Mouse (Mus musculus) forebrain, postnatal 0 days (tissue): ENCODE results near the gene Tenm4. TPM values are rescaled to one million over a fixed set of nuclear protein-coding genes. Genes with fewer than 3 reads are reported as not detected.

ENCODE experiments used
- ATAC-seq: fragments of 200-750 bp; cut with Nextera tagmentation; 2 replicates; pipeline ENCODE4 v1.8.0; 2017; ENCODE audit warnings: mild to moderate bottlenecking, moderate library complexity
- DNase-seq: peaks from one replicate; pipeline ENCODE4 v3.0.0-alpha.2; 2015
- H3K27ac ChIP-seq: fragments of 300-500 bp; sonication (generic); 2 replicates; pipeline ENCODE4 v1.5.1; 2014; ENCODE audit warnings: low read depth, mild to moderate bottlenecking, antibody characterized with exemption, low read length, moderate library complexity, mixed read lengths
- H3K27me3 ChIP-seq: fragments of 300-500 bp; sonication (generic); 2 replicates; pipeline ENCODE4 v1.6.1; 2014; ENCODE audit warnings: mild to moderate bottlenecking, low read length, mixed read lengths; ENCODE audit not compliant: insufficient read depth
- H3K36me3 ChIP-seq: fragments of 300-500 bp; sonication (generic); 2 replicates; pipeline ENCODE4 v1.6.1; 2014; ENCODE audit warnings: mild to moderate bottlenecking, moderate library complexity; ENCODE audit not compliant: insufficient read depth
- H3K4me1 ChIP-seq: fragments of 300-500 bp; sonication (generic); 2 replicates; pipeline ENCODE4 v1.6.1; 2014; ENCODE audit warnings: antibody characterized with exemption; ENCODE audit not compliant: insufficient read depth
- H3K4me2 ChIP-seq: fragments of 300-500 bp; sonication (generic); 2 replicates; pipeline ENCODE4 v1.6.1; 2014; ENCODE audit warnings: low read depth, mild to moderate bottlenecking, moderate library complexity
- H3K4me3 ChIP-seq: fragments of 300-500 bp; sonication (generic); 2 replicates; pipeline ENCODE4 v1.5.1; 2014; ENCODE audit warnings: low read depth, low read length, mixed read lengths
- H3K9ac ChIP-seq: fragments of 300-500 bp; sonication (generic); 2 replicates; pipeline ENCODE4 v1.6.1; 2014; ENCODE audit warnings: mild to moderate bottlenecking
- H3K9me3 ChIP-seq: fragments of 300-500 bp; sonication (generic); 2 replicates; pipeline ENCODE4 v1.6.1; 2016; ENCODE audit warnings: low read length
- CTCF ChIP-seq: sonication (generic); IDR thresholded peaks from 2 replicates; pipeline ENCODE4 v1.5.1; 2016; ENCODE audit warnings: antibody characterized with exemption, control low read depth, low read depth
- WGBS: fragments of 180-500 bp; shearing (Covaris S2); extraction: QIAGEN DNeasy Blood & Tissue Kit; methylation state at CpG from one replicate; pipeline ENCODE4 v1.1.7; 2014; 5-methylcytosine and 5-hydroxymethylcytosine counted together
- polyA plus RNA-seq: library from polyadenylated mRNA; unstranded; fragments of >200 nt; fragmentation: Nextera tagmentation; extraction: Ambion mirVana; gene quantifications from 2 replicates; pipeline ENCODE4 v1.2.1, GENCODE M21; 2015
- total RNA-seq: library from RNA; depleted of rRNA; stranded (reverse); fragments of >200 nt; gene quantifications from 2 replicates; pipeline ENCODE4 v1.2.3, GENCODE M21; 2014

Tenm4 gene
- total and polyA plus RNA-seq, 2 experiments from 2014 or later: 50.6 to 69.5 TPM

DNA sequence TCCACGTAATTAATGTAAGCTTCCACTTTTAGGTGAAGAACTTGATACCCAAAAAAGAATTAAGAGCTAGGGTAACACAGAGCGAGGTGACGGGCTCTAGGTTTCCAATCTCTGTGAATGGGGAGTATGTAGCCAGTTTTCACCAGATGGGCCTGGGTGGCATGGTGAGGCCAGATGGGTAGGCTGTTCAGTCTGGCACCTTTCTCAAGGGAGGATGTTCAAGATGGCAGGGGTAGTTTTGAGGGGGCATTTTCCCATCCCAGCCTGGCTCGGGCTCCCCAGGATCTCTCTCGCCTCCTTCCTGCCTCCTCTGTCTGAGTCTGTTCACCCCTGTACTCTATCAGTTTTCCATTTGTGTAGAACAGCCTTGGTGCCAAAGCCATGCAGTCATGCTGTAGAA is 329.1 kb downstream of the Tenm4 start:
- Histone ChIP-seq H3K4me1 (peaks cover 16% of the 10 kb centered on the region), H3K9ac (no peak overlapping the region), H3K36me3 (no peaks in the 10 kb centered on the region), H3K4me2 (no peak overlapping the region), H3K27ac (peak overlapping the region; percentile 50; the same call in 1 of the 2 replicates), H3K9me3 (no peaks in the 10 kb centered on the region), H3K27me3 (no peaks in the 10 kb centered on the region), H3K4me3 (no peak overlapping the region)
- 63% methylated on average over 5 of the region's 5 CpGs for WGBS
- DNase-seq: peak; percentile 60
- peak; percentile 58 for ATAC-seq
- TF ChIP-seq CTCF: no peak

DNA sequence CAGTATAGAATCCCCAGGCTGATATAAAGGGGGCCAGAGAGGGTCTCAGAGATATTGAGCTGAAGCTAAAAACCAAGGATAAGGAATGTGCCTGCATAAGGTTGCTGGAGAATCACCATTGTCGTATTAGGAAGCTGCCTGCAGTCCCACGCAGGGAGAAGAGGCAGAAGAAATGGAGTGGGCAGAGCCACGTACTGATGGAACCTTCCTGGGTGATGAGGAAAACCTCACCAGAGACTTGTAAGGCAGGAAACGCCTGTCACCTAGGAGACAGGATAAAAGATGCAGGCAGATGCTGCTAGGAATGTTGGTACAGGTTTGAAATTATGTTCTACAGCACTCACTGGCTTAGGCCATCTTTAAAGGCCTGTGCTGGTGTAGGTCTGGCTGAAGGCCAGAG is 329.8 kb downstream of the Tenm4 start:
- ATAC-seq (no peak), DNase-seq (no peak)
- Histone ChIP-seq H3K9me3 (no peaks in the 10 kb centered on the region), H3K4me3 (no peak overlapping the region), H3K4me2 (no peak overlapping the region), H3K4me1 (peaks cover 16% of the 10 kb centered on the region), H3K27me3 (no peaks in the 10 kb centered on the region), H3K36me3 (no peaks in the 10 kb centered on the region), H3K9ac (no peak overlapping the region), H3K27ac (peak overlapping the region; percentile 50)
- no peak for TF ChIP-seq CTCF
- WGBS: 77% methylated on average over 4 of the region's 4 CpGs

DNA sequence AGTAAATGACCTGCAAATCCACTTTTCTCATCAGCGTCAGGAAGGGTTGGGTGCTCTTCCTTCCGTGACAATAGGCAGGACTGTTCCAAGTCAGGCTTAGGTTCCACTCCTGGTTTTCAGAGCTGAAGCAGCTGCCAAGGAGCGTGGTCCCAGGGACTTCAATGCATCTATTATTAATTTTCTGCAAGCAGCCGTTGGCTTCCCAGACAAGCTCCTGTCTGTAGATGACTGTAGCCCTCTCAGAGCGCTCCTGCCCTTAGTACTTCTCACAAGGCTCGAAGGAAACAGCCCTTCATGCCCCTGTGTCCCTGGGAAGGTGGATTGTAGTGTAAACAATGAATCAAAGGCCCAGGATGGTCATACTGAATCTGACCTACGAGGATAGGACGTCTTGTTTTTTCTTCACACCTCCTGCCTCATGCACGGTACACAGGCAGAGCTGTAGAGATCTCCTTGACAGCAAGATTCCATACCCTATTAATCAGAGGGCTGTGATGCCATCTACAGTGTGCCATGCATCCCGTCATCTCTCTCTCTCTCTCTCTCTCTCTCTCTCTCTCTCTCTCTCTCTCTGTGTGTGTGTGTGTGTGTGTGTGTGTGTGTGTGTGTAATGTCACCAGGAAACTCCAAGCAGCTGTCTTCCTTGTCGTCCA is 331.4 kb downstream of the Tenm4 start:
- TF ChIP-seq CTCF: 0 out of 2 replicates have a peak, but pooled peaks have one; percentile 11
- ATAC-seq (peak; percentile 72), DNase-seq (peak; percentile 42)
- Histone ChIP-seq H3K4me3 (no peak overlapping the region), H3K4me1 (peaks cover 16% of the 10 kb centered on the region), H3K9ac (no peak overlapping the region), H3K9me3 (no peaks in the 10 kb centered on the region), H3K4me2 (no peak overlapping the region), H3K27me3 (no peaks in the 10 kb centered on the region), H3K36me3 (no peaks in the 10 kb centered on the region), H3K27ac (peak overlapping the region; percentile 23; the same call in 1 of the 2 replicates)
- 46% methylated on average over 11 of the region's 11 CpGs for whole genome bisulfite sequencing

DNA sequence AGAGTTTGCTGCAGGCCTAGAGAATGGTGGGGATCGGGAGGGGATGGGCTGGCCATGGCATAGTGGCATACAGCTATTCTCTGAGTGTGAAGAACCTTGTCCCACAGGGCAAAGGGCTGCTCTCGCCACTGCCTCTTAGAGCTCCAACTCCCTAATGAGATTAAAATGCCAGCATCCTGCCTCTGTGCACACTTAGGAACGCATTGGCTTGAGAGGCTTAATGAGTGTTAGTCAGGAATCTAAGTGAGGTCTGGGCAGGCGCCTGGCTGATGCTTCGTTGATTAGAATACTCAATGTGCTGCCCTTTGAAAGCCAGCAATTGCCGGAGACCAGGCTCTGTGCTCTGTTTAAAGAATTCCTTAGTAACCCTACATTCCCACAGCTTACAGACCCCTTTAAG is 334.5 kb downstream of the Tenm4 start:
- ATAC-seq: peak; percentile 51
- no peak overlapping the region for H3K9ac ChIP-seq
- H3K27ac ChIP-seq: no peak overlapping the region
- H3K4me1 ChIP-seq: peaks cover 14% of the 10 kb centered on the region
- H3K27me3 ChIP-seq: no peaks in the 10 kb centered on the region
- DNase-seq: no peak
- 12% methylated on average over 6 of the region's 6 CpGs for WGBS
- no peak for TF ChIP-seq CTCF
- H3K4me3 ChIP-seq: no peak overlapping the region
- no peaks in the 10 kb centered on the region for H3K36me3 ChIP-seq
- H3K9me3 ChIP-seq: no peaks in the 10 kb centered on the region
- no peak overlapping the region for H3K4me2 ChIP-seq

DNA sequence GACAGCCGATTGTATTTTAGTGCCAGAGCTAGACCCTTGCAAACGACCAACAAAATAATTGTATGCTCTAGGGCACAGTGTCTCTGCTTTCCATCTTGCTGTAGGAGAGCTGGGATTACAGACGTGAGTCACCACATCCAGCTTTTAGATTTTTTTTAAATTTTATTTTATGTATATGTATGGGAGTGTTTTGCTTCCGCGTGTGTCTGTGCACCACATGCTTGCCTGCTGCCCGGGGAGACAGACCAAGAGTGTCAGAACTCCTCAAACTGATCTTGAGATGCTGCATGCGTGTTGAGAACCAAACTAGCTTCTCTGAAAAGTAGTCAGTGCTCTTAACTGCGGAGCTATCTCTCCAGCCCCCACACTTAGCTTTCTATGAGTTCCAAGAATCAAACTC is 336.0 kb downstream of the Tenm4 start:
- Histone ChIP-seq H3K9ac (no peak overlapping the region), H3K36me3 (no peaks in the 10 kb centered on the region), H3K27ac (no peak overlapping the region), H3K9me3 (no peaks in the 10 kb centered on the region), H3K4me2 (no peak overlapping the region), H3K27me3 (no peaks in the 10 kb centered on the region), H3K4me1 (peaks cover 13% of the 10 kb centered on the region; the same call in 1 of the 2 replicates), H3K4me3 (no peak overlapping the region)
- TF ChIP-seq CTCF: no peak
- no peak for ATAC-seq
- WGBS: 77% methylated on average over 8 of the region's 8 CpGs
- no peak for DNase-seq

DNA sequence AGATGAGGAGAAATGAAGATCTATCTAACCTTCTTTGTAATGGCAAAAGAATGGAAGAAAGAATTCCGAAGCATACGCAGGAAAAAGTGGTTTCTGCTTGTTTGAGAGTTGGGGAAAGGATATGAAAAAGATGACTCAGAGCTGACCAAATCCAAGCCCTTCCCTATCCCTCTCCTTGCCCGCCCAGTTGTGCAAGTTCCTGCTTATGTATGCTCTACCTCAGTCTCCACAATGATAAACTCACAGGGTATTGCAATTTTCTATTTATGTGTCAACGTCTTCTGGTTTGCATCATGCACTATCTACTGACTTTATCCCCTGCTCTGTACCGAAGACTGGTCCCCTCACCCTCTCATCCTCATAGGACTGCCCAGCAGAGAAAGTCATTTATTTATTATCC is 339.4 kb downstream of the Tenm4 start:
- 95% methylated on average over 5 of the region's 5 CpGs for whole genome bisulfite sequencing
- Histone ChIP-seq H3K4me3 (no peak overlapping the region), H3K27me3 (no peaks in the 10 kb centered on the region), H3K4me1 (peaks cover 6% of the 10 kb centered on the region; the same call in 1 of the 2 replicates), H3K9me3 (no peaks in the 10 kb centered on the region), H3K36me3 (no peaks in the 10 kb centered on the region), H3K9ac (no peak overlapping the region), H3K27ac (no peak overlapping the region), H3K4me2 (no peak overlapping the region)
- TF ChIP-seq CTCF: no peak
- DNase-seq: no peak
- no peak for ATAC-seq

DNA sequence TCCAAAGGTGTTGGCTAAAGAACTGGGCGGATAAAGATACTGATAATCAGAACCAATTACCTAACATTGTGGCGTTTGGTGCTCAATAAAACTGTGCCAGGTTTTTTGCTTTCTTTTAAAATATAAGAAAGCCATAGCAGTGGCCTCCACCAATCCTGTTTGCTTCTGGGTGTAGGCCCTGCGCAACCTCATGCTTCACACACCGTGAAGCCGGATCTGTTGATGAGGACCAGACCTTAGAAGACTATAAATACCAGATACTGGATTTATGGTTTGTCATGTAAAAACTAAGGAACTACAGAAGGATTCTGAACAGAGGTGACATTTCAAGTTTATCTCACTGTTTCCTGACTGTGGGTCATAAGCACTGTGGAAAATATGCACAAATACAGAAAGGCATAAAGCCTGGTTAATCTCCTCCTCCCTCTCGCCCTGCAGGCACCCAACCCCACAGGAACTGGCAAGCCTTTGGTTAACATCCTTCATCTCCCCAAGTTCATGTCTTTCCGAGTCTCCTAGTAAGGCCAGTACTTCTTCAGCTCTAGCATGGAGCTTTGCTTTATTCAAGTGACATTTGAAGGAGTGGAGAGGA is 340.1 kb downstream of the Tenm4 start:
- Histone ChIP-seq H3K9me3 (no peaks in the 10 kb centered on the region), H3K27me3 (no peaks in the 10 kb centered on the region), H3K9ac (no peak overlapping the region), H3K27ac (peak overlapping the region; percentile 67), H3K4me1 (peaks cover 6% of the 10 kb centered on the region; the same call in 1 of the 2 replicates), H3K4me2 (no peak overlapping the region), H3K4me3 (no peak overlapping the region), H3K36me3 (no peaks in the 10 kb centered on the region)
- ATAC-seq (0 out of 2 replicates have a peak, but pooled peaks have one; percentile 5), DNase-seq (no peak)
- WGBS: 78% methylated on average over 7 of the region's 7 CpGs
- TF ChIP-seq CTCF: no peak
